Mouse (Mus musculus) 416B (cell line): Measurements from ENCODE around the gene Grhl1.
"Not testable (repeated sequence)": the region's sequence is repeated elsewhere in the genome, so short reads cannot be mapped to it uniquely, and the experiment has no call there.

Source experiments
- DNase-seq: peaks from one replicate; pipeline ENCODE4 v3.0.0; 2011; ENCODE audit warnings: low read depth

Gene Grhl1

DNA sequence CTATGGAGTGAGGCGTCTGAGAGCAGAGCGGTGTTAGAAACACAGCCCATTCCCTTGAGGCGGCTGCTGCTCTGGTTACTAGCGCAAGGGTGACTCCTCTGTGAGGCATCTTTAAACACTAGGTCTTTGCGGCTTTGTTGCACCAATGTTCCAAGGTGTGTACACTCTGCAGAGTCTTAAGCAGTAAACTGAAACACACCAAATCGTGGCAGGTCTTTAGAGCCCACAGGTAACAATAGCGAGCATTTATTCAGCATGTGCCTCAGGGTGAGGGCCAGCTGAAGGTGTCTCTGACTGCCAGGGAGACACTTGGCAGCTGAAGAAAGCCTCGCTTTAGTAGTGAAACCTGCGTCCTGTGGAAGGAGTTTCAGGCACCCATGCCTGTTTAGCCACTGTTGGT, 20.0 kb downstream of the Grhl1 start:
- no peak for DNase-seq

- peak; percentile 79 for DNase-seq
These were observed 21.0 kb downstream of the Grhl1 start for GRCm38 (mm10) chr12:24592956-24593672.

- DNase-seq, result no peak
These were observed 25.3 kb downstream of the Grhl1 start for GRCm38 (mm10) chr12:24597376-24597775.

GRCm38 (mm10) chr12:24599366-24599895, 27.3 kb downstream of the Grhl1 start:
- no peak for DNase-seq

DNA sequence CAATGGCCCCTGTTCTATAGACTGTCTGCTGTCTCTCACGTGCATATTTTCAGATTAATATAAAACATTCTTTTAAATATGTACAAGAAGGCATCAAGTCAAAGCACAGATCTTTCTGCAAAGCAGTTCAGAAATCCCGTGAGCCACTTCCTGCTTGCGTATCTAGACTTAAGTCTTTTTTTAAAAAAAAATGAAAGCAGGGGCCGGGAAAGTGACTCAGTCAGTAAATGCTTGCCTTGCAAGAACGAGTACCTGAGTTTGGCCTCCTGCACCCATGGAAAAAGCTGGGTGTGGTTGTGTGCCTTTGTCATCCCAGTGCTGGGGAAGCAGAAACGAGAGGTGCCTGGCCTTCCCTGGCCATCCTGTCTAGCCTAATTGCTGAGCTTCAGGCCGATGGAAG, 28.0 kb downstream of the Grhl1 start:
- no peak for DNase-seq

DNA sequence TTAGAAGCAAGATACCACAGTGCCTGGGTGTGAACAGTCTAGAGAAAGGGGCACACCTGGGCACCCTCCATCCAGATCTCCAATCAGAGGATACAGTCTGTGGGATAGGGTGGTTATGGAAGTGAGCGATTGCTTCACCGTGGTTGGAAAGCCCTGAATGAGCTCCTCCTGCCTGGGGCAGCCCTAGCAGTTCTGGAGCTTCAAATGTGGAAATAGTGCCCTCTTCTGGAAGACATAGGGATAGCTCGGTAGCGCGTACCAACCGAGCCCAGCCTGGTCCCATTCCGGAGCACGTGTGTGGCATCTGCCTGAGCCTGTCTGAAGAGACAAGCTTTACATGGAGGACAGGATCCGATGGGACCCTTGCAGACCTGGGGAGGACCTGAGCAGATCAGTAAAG, 28.7 kb downstream of the Grhl1 start:
- DNase-seq, result peak; percentile 76

DNA sequence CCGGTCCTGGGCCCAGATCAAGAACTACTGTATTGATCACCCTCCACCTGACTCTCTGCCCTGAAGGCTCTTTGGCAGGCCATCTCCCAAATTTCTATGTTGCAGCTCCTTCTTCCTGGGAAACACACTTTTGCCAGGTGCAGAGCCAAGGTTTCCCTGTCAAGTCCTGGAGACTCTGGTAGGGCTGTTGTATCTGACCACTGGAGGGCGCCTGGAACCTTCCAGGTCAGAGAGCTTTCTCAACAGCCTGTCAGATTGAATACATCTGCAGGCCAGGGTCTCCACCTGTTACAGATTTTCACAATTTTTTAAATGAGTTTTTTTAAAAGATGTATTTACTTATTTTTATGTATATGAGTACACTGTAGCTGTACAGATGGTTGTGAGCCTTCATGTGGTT, 31.2 kb downstream of the Grhl1 start:
- peak; percentile 72 for DNase-seq

DNA sequence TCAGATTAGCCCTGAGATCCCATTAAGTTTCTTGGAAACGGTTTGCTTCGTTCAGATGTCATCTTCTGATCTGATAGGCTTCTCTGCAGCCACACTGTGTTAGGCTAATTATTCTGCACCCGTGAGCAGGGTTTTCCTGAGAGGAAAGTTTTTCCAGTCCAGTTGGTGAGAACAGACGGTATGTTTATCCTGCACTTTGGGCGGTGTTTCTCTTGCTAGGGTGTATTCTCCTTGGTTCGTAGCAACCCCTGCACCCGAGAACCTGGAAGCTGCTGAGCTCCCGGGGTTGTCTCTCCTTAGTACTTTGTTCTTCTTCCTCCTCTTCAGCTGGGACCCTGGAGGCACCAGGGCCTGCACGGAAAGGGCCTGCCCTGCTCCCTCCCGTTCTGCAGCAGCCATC, 34.1 kb downstream of the Grhl1 start:
- no peak for DNase-seq

DNA sequence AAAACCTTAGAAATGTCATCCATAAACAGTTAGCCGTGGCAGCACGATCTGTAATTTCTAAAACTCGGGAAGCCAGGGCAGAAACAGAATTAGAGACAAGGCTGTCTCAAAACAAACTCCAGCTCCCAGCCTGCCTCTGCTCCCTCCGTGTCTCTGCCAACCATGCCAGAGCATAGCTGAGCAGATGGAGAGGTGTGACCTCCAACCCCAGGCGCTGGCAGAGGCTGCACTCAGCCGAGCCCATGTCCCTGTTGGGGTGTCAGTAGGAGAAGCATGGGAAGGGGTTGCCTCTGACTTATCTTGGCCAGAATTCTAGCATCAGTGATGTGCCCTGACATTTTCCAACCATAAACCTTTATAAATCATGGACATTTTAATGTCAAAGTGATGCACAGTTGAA, 40.5 kb downstream of the Grhl1 start:
- DNase-seq, result no peak

DNA sequence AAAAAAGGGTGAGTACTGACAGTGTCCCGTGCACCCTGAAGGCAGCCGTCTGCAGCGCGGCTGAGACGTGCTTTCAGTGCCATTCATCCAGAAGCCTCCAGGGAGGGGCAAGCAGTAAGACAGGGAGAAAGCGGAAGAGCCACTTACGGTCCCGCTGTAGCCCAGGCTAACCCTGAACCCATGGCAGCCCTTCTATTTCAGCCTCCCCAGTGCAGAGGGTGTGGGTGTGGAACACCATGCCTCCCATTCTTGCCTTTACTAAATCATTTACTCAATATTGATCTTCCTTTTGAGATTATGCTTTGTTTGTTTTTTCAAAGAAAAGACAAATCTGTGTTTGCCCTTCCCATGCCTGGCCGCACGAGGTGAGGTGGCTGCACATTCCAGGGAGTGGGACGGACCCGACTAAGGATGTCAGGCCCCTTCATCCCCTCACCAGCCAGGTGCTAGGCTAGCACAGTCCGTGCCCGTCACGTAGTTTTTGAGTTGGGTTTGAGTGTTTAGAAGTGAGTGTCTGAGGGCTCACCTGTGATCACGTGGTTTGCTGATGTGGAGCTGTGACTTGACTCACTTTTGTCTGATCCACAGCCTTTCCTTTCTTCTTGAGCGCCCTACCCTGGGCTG, 42.5 kb downstream of the Grhl1 start:
- no peak for DNase-seq

- DNase-seq, result no peak
These were observed 43.1 kb downstream of the Grhl1 start for GRCm38 (mm10) chr12:24615140-24615539.

- DNase-seq, result no peak
These were observed 47.4 kb downstream of the Grhl1 start for GRCm38 (mm10) chr12:24619436-24619835.

DNA sequence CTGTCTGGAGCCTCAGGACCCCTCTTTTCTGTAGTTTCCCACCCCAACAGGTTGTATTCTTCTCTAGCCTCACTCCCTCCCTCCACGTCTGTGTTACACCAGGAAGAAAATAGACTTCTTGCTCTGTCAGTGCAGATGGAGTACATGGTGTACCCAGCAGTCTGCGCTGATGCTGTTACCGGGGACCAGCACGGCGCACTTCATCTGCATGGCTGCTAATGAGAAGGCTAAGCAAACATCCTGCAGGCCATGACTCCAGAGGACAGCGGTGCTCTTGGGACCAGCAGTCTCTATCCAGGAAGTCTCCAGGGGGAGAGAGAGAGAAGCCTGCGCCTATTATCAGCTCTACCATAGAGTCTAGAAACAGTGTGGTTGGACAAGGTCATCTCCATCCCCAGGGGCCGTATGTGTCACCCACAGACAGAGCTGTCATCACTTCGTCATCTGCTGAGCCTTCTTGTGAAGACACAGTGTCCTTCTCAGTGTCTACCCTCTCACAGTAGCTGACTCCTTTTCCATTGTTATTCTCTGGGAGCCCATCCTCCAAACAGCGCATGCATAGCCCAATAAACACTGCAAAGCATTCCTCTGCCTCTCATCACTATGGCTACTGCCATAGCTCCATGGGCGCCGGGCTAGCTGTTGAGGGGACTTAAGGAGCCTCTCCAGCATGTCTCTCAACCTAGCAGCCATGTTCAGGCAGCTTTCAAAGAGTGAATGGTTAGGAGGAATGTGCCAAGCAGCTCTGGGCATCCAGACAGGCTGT, 51.6 kb downstream of the Grhl1 start:
- no peak for DNase-seq

- no peak for DNase-seq
These were observed 54.3 kb downstream of the Grhl1 start for GRCm38 (mm10) chr12:24626401-24626800.

GRCm38 (mm10) chr12:24627215-24627614, 55.1 kb downstream of the Grhl1 start:
- no peak for DNase-seq

DNA sequence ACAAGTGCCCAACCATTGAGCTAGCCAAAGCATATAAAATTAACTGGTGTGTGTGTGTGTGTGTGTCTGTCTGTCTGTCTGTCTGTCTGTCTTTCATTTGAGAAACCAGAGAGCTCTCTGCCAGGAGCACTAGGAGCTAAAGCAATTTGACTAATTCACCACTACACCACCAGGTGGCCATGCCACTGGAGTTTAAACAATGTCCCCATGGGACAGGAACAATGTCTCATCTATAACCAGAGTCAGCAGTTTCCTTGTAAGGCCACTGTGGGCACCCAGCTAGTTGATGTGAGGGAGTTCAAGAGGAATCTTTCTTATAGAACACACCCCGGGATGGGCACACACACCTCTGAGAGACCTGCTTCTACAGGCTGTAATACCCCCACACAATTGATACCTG, 58.1 kb downstream of the Grhl1 start:
- DNase-seq, result peak; percentile 75

- DNase-seq, result no peak
These were observed 60.3 kb downstream of the Grhl1 start for GRCm38 (mm10) chr12:24632404-24632803.

DNA sequence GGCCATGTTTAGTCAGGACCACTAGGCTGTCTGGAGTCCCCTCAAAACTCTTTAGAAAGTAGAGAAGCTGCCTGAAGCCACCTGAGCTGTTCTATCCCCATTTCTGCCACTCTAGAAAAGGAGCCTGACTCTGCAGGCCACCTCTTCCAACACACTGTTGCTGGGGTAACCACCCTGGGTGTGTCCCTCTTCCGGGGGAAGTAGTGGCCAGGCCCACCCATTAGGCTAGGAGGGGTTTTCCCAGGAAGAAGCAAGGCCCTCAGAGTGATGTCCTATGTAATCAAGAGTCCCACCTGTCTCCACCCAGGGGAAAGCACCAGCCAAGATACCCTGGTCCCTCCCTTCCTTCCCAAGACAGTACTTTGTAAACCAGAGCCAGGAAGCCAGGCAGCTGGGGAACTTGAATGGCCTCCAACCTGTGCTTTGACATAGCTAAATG, 61.7 kb downstream of the Grhl1 start:
- DNase-seq, result no peak

DNA sequence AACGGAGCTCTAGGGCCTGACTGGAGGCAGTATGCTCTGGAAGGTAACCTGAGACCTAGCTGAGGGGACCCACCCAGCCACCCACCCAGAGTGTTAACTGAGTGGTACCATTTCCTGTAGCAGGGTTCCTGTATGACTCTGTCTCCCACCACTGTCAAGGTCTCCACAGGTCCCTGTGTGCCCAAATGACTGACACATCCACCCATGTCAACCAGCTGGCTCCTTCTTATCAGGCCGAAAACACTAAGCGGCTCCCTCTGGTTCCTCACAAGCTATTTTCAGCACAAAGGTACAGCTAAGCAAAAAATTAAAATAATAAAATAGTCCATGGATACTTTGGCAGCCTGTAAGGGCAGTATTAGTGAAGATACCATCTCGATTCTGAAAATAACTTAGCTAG, 62.1 kb downstream of the Grhl1 start:
- no peak for DNase-seq

DNA sequence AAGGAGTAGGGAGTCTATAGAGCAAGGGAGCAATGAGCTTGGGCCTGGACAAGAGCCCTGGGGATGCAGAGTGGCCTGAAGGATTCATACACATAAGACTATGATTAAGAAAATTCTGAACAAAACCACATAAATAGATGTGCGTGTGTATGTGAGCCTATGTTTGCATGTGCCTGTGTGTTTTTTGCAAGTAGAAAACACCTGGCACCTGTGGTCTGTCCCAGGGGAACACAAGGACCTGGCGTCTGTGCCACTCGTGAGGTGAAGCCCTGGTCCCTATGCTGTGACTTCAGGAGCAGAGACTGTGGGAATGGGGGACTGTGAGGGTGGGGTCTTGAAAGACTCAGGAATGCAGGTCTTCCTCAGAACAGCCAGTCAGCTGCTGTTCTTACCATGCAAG, 62.6 kb downstream of the Grhl1 start:
- DNase-seq, result no peak

GRCm38 (mm10) chr12:24638787-24639186, 66.7 kb downstream of the Grhl1 start:
- not testable (repeated sequence) for DNase-seq

GRCm38 (mm10) chr12:24642370-24642802, 70.3 kb downstream of the Grhl1 start:
- no peak for DNase-seq

DNA sequence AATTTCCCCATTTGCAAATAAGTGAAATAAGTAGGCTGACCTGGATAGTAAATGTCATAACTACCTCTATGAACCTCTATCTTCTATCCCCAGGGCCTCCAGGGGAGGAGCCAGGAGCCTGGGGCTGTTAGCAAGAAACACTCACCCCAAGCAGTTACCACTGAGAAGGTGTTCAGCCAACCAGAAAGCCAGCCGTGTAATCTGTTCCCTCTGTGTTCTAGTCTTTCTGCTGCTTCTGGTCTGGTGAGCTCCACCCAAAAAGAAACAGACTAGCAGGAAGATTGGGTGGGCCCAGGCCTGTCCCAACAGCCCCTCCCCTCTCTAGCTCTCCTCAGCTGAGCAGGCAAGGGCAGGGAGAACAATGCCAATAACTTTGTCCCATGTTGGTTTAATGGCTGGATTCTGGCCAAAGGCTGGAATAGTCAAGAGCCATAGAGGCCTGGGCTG, 72.1 kb downstream of the Grhl1 start:
- peak; percentile 76 for DNase-seq
